Mouse (Mus musculus) forelimb bud, embryonic 11.5 days (tissue): ENCODE results near the gene Saa4.
"Not testable (repeated sequence)": the region's sequence is repeated elsewhere in the genome, so short reads cannot be mapped to it uniquely, and the experiment has no call there.

ENCODE experiments used
- DNase-seq: peaks from one replicate; pipeline ENCODE4 v3.0.0-alpha.2; 2012; ENCODE audit warnings: low read depth, low spot score

Gene Saa4

GRCm38 (mm10) chr7:46732458-46732857, at the start of gene Saa4:
Gene Saa4, minus strand, starts transcription at chr7:46732603.
- DNase-seq: no peak

GRCm38 (mm10) chr7:46770706-46771105, 38.3 kb upstream of the Saa4 start:
- DNase-seq: peak; percentile 77

- no peak for DNase-seq
These were observed 36.0 kb upstream of the Saa4 start for GRCm38 (mm10) chr7:46768451-46768850.

GRCm38 (mm10) chr7:46767371-46767770, 35.0 kb upstream of the Saa4 start:
- no peak for DNase-seq

- DNase-seq: no peak
These were observed 32.3 kb upstream of the Saa4 start for GRCm38 (mm10) chr7:46764672-46765071.

- DNase-seq: no peak
These were observed 30.2 kb upstream of the Saa4 start for GRCm38 (mm10) chr7:46762601-46763000.

GRCm38 (mm10) chr7:46761049-46761795, 28.8 kb upstream of the Saa4 start:
- DNase-seq: no peak

GRCm38 (mm10) chr7:46751490-46751889, 19.1 kb upstream of the Saa4 start, which contains the start of gene Saa2:
Gene Saa2, plus strand, starts transcription at chr7:46751790.
- DNase-seq: no peak

- no peak for DNase-seq
These were observed 16.1 kb upstream of the Saa4 start for GRCm38 (mm10) chr7:46748459-46748858.

GRCm38 (mm10) chr7:46746381-46746780, 14.0 kb upstream of the Saa4 start:
- DNase-seq: no peak

GRCm38 (mm10) chr7:46745816-46746215, 13.4 kb upstream of the Saa4 start:
- no peak for DNase-seq

- not testable (repeated sequence) for DNase-seq
These were observed 10.5 kb upstream of the Saa4 start, which contains the start of gene Saa1 for GRCm38 (mm10) chr7:46742880-46743279. Gene Saa1, minus strand, starts transcription at chr7:46742980.

GRCm38 (mm10) chr7:46740041-46740440, 7.6 kb upstream of the Saa4 start:
- not testable (repeated sequence) for DNase-seq

- DNase-seq: no peak
These were observed 6.4 kb upstream of the Saa4 start for GRCm38 (mm10) chr7:46738561-46739460.

GRCm38 (mm10) chr7:46734983-46735382, 2.6 kb upstream of the Saa4 start:
- no peak for DNase-seq

- DNase-seq: no peak
These were observed 4.8 kb downstream of the Saa4 start for GRCm38 (mm10) chr7:46727584-46727983.

- DNase-seq: no peak
These were observed 8.0 kb downstream of the Saa4 start for GRCm38 (mm10) chr7:46724396-46724795.

GRCm38 (mm10) chr7:46723849-46724248, 8.6 kb downstream of the Saa4 start:
- DNase-seq: no peak

- DNase-seq: no peak
These were observed 9.0 kb downstream of the Saa4 start for GRCm38 (mm10) chr7:46723354-46723753.

GRCm38 (mm10) chr7:46720460-46720859, 11.9 kb downstream of the Saa4 start:
- no peak for DNase-seq

- no peak for DNase-seq
These were observed 12.9 kb downstream of the Saa4 start for GRCm38 (mm10) chr7:46719526-46719925.

GRCm38 (mm10) chr7:46718591-46719270, 13.7 kb downstream of the Saa4 start:
- DNase-seq: no peak
